Mouse (Mus musculus): ENCODE measurements at regions not wholly inside any gene's neighbourhood (a gene's known extent, or its start where the extent isn't known, plus 50 kb on each side); places are given as distances from the start of the nearest gene placed in this dataset.

GRCm38 (mm10) chr6:50763121-50763520, 108.9 kb upstream of the Npvf start:
- TF ChIP-seq CTCF (IDR thresholded peaks at IDR 0.05; ENCODE audit: low read depth), result no peak
- TF ChIP-seq EP300 (optimal IDR thresholded peaks at IDR 0.05), result no peak

Measured in stomach, postnatal 0 days (tissue).